Mouse (Mus musculus): Measurements from ENCODE around the gene Aff1.

Gene Aff1

DNA sequence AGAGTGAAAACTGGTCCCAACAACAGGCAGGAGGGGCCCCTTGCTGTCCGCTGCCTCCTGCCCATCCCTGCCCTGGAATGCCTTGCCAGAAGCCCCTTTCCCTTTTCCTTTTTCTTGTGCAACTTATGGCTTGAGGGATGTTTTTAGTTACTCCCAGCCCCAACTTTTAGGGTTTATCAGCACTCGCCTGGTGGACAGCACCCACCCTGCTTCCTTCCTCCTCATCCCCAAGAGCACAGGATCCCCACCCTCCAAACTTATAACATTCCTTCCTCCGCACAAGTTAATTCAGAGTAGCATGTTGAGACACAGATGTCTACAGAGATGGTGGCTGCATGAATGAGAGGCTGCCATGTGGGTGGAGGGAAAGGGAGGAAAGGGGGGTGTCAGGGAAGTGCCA, 103.9 kb downstream of the Aff1 start:
- ATAC-seq (ENCODE audit: insufficient number of reproducible peaks, low FRiP score, low TSS enrichment) = no peak

DNA sequence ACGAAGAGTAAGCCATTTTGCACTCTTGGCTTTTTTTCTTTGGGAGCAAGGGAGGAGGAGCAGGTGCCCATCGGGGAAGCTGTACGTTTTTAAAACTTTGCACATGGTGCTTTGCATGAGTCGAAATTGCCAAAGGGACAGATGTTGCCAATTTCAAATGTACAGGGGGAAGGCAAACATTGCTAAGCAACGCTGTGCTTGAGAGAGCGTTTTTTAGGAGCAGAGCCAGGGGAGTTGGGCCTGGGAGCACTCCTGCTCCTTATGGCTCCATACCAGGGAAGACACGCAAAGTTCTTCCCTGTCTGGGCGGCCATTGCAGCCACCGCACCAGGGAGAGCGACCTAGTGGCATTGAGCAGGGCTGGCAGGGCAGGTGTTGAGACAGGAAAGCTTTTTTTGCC, 105.6 kb downstream of the Aff1 start:
- no peak for ATAC-seq (ENCODE audit: insufficient number of reproducible peaks, low FRiP score, low TSS enrichment)

DNA sequence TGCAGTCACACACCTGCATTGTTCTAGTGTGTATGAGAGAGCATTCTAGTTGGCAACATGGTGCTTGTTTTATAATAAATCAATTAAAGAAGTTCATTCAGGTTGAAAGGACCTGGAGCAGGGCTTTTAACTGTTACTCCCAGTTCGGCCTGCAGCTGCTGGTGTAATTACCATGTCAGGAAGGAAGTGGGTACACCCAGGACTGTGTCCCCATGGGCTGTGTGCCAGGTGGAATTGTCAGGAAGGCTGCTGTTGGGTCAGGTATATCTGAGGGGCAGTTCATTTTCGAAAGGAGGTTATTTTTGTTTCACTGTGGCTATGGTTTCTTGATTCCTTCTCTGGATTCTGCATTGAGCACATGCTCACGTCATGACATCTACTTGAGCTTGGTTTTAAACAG, 107.3 kb downstream of the Aff1 start:
- no peak for ATAC-seq (ENCODE audit: insufficient number of reproducible peaks, low FRiP score, low TSS enrichment)

DNA sequence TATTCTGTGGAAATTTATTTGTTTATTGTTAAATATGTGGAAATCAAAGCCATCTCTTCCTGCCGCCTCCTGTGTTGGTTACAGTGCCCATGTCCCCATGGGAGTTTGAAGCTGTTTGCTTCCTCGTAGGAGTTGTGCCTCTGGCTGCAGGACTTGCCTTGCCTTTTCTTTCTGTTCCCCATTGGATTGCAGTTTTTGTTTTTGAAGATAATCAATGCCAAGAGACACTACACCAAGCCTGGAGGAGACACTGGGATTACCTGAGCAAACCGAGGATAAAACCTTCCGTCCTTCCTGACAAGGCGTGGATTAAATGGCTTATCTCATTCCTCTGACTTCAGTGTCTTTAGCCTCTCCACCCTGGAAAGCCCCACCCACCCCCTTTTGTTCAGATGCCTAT, 107.8 kb downstream of the Aff1 start:
- ATAC-seq (ENCODE audit: insufficient number of reproducible peaks, low FRiP score, low TSS enrichment) = no peak

DNA sequence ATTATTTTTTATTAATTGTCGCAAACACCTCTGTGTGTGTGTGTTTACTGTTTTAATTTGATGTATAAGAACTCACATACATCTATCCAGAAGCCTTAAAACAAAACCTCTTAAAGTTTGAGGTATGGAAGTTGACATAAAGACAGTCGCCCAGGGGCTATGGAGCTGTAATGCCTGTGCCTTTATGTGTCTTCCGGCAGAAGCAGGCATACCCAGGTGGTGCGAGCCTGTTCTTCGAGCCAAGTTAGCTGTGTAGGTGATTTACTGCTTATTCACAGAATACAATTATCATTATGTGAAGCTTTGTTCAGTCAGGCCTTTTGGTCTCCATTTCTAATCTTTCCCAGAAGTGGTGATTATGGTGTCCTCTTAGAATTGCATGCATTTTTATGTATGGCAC, 111.2 kb downstream of the Aff1 start:
- no peak for ATAC-seq (ENCODE audit: insufficient number of reproducible peaks, low FRiP score, low TSS enrichment)

DNA sequence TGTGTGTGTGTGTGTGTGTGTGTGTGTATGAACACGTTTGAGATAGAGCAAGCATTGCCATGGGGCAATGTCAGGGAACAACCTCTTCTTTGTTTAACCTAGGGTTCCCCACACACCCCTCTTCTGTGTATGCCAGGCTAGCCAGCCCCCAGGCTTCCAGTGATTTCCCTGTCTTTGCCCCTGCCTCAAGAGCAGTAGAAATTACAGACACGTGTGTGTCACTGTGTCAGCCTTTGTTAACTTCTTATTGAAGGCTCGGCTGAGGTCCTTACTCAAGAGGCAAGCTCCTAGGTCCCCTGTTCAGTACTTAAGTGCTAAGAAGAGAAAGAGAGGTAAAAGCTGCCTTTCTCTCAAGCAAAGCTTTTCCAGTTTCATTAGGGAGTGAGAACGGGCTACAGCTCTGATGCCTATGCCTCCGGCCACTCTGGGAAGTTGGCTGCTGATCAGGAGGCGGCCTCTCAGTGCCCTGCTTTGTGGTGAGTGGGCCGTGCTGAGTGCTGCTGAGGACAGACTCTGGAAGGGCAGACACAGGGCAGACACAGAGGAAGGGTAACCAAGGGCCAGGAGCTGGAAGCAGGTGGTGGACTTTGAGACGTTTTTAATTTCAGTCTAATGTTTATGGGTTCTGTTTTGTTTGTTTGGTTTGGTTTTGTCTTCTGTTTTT, 111.9 kb downstream of the Aff1 start:
- peak; percentile 82; the same call in 1 of the 2 replicates for ATAC-seq (ENCODE audit: insufficient number of reproducible peaks, low FRiP score, low TSS enrichment)

DNA sequence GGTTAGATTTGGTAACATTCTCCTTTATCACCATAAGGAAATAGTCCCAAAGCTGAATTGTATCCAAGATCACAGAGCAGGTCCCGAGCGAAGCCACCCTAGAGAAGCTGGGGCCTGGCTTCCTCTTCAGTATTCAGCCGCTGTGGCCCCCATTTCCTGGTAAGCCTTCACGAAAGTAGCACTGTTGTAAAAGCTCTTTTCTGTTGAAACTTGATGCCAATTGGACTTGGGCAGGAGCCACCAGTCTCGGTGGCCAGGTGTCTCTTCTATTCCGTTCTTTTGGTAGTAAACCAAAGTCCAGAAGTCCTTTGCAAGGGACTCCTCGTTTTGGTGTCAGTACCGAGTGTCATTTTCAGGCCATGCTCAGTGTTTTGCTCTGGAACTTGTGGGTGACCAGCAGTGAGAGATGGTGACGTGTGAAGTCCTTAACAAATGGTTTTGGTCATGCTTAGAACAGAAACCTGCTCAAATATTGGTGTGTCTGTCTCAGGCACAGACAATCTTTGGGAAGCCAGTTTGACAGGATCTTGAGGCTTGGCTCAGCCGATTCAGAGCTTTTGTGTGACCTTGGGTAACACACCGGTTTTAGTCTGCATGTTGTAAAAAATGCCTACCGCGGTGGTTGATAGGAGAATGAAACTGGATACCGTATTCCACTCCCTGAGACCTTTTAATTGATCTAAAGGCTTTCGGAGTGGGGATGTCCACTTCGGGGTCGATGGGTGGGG, 114.8 kb downstream of the Aff1 start:
- no peak for ATAC-seq (ENCODE audit: insufficient number of reproducible peaks, low FRiP score, low TSS enrichment)

DNA sequence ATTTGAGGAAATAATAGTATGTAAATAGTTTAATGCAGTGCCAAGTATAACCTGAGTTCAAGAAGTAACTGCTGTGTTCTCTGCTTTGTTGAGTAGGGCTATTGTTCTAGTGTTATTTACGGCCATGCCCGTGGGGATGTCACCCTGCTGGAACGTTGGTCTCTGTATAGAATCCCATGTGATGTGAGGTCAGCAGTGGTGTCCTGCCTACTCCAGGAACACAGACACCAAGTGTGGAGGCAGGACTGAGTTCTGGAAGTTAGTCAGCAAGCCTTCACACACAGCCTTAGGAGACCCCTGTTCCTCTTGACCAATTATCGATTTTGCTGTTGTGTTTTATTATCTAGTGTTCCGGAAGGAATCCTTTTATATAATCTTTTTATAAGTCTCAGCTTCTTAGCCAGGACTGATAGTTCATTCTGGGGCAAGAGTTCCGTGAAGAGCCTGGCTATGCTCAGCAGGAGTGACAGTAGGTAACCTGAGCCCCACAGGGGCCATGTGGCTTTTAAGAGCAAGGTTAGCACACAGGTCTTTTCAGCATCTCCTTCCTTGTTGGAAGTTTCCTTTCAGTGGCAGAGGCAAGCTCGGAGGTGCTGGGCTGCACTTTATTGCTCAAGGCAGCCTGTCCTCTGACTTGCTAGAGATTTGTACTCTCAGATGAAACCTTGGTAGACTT, 115.6 kb downstream of the Aff1 start:
- ATAC-seq (ENCODE audit: insufficient number of reproducible peaks, low FRiP score, low TSS enrichment) = no peak

DNA sequence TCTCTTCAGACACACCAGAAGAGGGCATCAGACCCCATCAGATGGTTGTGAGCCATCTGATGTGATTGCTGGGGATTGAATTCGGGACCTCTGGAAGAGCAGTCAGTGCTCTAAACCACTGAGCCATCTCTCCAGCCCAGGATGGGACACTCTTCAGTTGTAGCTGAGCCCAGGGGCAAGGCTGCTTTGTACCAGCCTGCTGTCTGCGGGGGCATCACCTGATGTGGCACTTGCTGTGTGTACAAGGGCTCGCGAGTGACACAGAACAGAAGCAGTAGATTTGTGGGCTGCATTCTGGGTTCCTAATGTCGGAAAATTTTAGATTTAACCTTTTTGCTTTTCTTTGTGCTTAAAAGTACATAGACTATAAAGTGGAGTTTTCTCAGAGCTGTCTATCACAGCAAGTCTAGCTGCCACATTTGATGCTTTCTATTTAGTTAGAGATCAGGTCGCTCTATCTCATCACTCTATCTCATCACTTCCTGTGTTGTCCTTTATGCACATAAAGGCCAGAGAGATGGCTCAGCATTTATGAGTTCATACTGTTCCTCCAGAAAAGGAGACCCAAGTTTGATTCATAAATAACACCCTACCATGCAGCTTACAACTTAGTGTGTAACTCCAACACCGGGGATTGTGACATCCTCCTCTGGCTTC, 117.6 kb downstream of the Aff1 start:
- ATAC-seq (ENCODE audit: insufficient number of reproducible peaks, low FRiP score, low TSS enrichment) = no peak

DNA sequence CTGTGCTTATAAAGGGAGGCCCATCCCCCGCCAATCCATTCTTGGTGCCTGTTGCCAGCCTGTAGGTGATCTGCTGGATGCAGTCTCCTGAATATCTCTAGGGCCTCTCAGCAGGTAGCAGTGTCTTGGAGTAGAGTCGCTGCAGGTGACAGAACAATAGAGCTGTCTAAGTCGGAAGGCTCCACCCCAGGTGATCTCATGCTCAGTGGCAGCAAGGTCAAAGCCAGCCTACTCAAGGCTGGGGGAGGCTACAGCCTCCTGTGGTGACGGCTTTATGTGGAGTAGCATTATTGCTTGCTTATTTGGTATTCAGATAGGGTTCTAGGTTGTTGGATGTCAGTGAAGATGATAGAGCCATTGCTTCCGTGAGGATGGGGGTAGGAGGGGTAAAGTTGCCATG, 121.1 kb downstream of the Aff1 start:
- no peak for ATAC-seq (ENCODE audit: insufficient number of reproducible peaks, low FRiP score, low TSS enrichment)

DNA sequence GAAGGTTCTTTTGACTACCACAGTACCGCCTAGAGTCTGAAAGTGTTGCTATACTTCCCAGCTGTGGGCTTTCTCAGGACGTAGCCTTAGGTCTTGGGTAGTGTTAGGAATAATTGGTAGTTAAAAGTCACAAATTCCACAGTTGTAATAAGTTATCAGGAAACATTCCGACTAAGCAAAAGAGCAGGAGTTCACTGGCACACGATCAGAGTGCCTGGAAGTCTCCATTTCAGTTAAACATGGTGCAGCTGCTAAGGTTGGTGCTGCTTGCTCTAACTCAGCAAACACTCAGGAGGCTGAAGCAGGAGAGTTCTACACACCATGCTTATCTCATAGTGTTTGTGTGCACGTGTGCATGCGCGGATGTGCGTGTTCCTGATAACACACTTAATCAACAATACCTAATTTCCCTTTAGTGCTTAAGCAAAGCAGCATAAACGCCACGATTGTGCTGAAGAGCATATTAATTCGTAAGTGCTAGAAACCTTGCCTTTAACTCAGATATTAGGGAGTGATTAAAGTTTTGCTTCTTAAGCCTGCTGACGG, 121.9 kb downstream of the Aff1 start:
- no peak for ATAC-seq (ENCODE audit: insufficient number of reproducible peaks, low FRiP score, low TSS enrichment)

DNA sequence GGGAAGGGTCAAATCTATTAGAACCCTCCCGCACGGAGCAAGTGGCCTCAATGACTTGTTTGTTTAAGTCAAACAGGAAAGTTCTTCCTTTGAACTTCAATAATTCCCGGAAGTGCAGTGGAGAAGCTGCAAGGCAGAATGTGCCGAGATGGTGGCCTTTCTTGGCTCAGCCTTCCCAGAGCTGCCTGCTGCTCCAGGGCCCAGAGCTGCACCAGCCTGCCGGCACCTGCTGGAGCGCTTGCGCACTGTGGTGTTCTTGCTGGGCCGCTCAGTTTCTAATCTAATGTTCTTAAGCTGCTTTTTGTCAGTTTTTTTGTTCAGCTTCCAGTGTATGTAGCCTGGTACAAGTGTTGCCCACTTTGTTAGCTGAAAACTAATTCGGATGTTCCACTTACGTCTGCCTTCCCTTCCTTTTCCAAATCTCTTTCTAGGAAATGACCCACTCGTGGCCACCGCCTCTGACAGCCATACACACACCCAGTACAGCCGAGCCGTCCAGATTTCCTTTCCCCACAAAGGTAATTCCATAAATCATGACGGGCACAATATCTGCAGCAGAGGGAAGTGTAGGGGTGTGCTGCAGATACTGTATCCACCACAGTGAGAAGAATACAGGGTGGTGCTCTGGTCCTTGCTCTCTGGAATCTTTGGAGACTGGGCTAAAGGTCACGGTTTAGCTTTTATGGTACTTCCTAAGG, 122.5 kb downstream of the Aff1 start:
- no peak for ATAC-seq (ENCODE audit: insufficient number of reproducible peaks, low FRiP score, low TSS enrichment)

DNA sequence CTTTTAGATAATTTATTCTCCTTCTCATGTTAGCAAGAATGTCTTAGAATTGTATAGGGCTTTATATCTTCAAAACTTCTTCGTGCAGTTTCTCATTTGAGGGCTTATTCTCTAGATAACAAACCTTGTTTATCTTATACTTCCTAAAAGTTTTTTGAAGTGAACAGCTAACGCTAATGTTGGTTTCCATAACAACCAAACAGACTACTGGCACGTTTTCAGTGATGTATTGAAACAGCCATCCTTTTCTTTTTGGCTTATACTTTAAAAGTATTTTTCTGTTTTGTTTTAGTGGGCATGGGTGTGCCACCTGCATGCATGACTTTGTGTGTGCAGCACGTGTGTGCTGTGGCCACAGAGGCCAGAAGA, 123.1 kb downstream of the Aff1 start:
- ATAC-seq (ENCODE audit: insufficient number of reproducible peaks, low FRiP score, low TSS enrichment) = no peak

DNA sequence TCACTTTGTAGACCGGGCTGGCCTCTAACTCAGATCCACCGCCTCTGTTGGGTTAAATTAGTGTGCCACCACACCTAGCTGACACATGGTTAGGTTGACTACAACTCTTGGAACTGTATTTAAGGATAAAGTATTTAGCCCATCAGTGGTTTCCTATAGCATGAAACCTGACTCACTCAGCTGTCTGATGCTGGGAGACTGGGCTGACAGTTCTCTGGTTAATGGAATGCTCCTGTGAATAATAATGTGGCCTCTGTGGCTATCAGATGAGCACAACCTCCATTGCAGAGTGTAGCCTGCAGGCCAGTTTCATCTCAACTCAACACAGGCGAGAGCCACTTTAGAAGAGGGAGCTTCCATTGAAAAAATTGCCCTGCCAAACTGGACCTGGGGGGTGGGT, 124.5 kb downstream of the Aff1 start:
- no peak for ATAC-seq (ENCODE audit: insufficient number of reproducible peaks, low FRiP score, low TSS enrichment)

DNA sequence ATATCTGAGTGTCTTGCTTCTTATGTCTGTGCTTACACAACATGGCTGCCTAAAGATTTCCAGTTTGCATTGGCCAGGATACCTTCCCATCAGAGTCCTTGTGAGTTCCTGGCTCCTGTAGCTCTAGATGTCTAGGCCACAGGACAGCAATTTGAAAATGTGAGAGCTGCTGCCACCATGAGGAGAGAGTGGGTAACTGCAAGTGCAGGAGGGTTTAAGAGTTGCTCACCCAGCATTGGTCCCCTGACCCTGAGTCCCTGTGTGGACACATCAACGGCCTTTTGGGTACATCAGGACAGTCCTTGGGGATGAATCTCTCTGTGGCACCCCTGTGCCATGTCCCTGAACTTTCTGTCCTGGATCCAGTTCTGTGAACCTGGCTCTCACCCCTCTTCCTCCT, 125.6 kb downstream of the Aff1 start:
- ATAC-seq (ENCODE audit: insufficient number of reproducible peaks, low FRiP score, low TSS enrichment) = peak; percentile 74

DNA sequence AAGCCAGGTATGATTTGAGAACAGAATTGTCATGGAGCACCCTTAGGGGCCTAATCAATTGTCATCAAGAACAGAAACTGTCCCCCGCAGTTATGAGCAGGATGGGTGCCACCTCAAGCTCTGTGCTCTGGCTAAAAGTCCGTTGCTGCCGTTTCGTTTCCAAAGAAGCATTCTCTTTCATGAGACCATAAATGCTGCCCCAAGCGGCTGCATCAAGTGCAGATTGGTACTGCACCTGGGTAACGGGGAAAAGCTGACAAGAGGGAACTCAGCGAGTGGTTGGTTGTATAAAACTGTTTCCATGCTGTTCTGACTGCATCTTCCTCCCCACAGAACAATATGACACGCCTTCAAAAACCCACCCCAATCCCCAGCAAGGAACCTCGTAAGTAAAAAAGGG, 126.4 kb downstream of the Aff1 start:
- ATAC-seq (ENCODE audit: insufficient number of reproducible peaks, low FRiP score, low TSS enrichment) = no peak

DNA sequence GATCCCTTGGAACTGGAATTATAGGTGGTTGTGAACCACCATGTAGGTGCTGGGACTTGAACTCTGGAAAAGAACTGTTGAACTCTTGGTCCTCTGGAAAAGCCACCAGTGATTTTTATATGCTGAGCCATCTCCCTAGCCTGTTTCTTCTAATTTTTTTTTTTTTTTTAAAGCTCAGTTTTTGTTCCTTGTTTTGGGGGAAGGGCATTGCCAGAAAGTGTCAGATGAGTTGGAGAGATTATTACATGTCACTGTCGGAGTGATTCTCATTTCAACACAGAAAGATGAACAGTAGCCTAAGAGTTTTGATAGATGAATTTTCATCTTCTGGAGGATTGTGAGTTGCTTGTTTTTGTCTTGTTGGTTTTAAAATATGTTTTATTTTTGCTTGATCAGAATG, 127.5 kb downstream of the Aff1 start:
- no peak for ATAC-seq (ENCODE audit: insufficient number of reproducible peaks, low FRiP score, low TSS enrichment)

DNA sequence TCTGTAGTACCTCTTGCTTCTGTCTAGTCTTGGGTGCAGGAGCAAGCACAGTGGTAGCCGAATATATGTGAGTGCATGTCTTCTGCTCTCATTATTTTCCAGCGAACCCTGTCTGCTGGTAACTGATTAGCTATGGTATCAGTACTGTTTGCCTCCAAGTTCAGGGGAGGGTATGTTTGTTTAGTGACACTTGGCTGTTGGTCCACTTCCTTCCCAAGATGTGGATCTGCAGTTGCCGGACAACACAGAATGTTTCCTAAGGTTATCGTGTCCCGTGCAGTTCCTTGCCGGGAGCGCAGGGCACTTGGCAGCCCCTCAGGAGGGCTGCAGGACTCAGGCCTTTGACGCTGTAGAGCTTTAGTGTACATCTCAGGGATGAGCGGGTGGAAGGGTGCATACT, 128.9 kb downstream of the Aff1 start:
- ATAC-seq (ENCODE audit: insufficient number of reproducible peaks, low FRiP score, low TSS enrichment) = no peak

DNA sequence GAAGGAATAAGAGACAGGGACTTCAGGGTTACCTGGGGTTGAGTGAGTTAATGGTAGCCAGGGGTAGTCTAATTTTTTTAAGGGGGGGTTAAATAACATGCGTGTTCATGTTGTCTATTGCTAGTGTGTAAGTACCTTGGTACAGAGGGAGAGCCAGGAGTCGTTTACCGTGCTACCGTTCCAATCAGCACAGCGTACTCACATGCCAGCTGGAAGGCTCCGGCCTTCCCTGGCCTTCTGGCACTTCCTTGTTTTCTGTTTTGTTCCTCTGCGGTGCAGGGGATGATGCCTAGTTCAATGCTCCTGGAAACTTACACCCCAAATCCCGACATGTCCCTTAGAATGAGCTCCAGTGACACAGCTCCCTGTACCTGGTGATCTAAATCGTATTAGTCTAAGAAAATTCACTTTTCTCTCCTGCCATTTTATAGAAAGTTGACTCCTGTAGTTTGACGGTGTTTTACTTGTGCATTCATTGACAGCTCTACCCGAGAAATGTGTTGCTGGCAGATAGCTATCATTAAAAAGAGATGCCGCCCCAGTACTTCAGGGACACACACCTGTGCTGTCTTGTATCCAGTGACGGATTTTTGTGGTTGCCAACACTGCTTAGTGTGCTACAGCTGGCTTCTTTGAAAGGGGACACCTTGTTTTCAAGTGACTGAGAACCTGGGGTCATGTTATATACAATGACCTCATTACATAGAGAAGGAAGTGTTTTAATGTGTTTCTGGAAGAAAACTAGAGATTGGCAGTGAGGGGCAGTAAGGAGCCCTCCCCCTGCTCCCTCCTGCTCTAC, 129.5 kb downstream of the Aff1 start:
- ATAC-seq (ENCODE audit: insufficient number of reproducible peaks, low FRiP score, low TSS enrichment) = no peak

DNA sequence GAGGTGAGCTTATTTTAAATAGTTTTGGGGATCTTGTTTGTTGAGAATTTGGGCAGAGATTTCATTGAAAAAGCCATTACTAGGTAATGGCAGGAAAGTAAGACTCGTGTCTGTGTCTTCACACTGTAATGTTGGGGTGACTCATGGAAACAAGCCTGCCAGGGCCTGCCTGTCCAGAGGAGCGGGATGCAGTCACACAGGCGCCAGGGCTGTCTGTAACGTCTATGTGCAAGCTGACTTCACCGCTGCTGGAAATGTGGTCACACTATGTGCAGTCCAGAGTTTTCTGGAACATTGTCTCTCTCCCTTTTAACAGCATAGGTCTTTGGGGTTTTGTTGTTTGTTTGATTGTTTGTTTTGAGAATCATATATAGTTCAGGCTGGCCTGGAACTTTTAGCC, 130.8 kb downstream of the Aff1 start:
- no peak for ATAC-seq (ENCODE audit: insufficient number of reproducible peaks, low FRiP score, low TSS enrichment)
